Mouse (Mus musculus): Measurements from ENCODE around the gene Htatip2.

The Htatip2 gene

DNA sequence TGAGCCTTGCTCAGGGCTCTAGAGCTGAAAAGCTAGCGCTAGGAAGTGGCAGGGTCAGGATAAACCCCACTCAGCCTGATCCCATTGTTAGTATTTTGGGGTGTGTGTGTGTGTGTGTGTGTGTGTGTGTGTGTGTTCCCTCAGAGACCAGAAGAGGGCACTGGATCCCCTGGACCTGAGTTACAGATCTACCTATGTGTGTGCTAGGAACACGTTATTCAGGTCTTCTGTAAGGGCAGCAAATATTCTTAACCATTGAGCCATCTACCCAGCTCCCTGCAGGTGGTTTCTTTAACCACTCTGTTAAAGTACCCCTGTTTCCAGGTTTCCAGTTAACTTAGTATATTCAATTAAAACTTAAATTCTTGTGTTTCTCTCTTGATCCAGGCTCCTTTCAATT, 15.5 kb downstream of the Htatip2 start:
- Histone ChIP-seq H3K36me3 (ENCODE audit: control insufficient read depth, insufficient read depth, low read length, poor library complexity, severe bottlenecking) (peaks cover 8% of the 10 kb centered on the region), H3K27me3 (ENCODE audit: control insufficient read depth, insufficient read depth, low read length, poor library complexity, severe bottlenecking) (no peaks in the 10 kb centered on the region)
- DNase-seq (ENCODE audit: low read depth, low spot score): no peak

DNA sequence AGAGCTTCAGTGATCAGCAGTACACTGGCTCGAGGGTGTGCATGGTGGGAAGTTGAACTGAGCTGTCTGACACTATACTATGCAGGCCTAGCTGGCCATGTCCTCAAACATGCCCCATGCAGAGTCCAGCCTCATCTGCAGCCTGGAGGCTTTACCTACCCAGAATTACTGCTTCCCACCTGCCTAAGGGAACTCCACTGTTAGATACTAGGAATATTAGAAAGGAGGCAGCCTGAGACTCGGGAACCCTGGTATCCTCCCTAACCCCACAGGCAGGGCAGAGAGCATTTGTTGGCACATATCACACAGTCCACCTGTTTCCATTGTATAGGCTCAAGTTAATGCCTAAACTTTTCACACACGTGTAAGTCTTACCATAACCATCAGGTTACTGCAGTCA, 18.7 kb downstream of the Htatip2 start:
- no peak for DNase-seq (ENCODE audit: low read depth, low spot score)
- H3K27me3 ChIP-seq (ENCODE audit: control insufficient read depth, insufficient read depth, low read length, poor library complexity, severe bottlenecking): no peaks in the 10 kb centered on the region

DNA sequence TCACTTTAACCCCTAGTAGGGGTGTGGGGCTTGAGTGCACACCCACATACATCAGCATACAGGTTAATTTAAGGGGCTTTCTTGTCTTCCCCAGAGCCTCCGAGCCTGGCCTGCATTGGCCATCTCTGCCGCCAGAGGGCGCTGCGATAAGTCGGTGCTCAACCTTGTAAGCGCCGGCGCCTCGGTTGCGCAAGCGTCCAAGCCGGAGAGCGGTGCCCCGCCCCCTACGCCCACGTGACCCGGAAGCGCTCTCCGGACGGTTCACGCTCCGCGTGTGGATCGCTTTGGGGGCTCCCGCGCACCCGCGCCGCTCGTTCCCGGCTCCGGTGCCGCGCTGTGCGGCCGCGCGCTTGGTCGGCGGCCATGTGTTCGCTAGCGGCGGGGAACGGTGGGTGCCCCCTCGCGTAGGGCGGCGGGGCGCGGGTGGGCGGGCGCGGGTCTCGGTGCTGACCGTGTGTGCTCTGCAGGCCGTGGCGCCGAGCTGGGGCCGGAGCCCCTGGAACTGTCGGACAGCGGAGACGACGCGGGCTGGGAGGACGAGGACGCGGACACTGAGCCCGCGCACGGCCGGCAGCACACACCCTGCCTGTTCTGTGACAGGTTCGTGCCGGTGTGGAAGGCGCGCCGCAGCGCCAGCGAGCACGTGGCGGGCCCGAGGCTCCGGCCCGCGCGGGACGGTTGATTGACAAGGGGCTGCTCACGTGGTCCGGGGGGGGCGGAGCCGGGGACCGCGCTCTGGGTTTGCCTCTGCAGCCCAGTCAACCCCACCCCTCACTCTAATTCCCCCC, 19.4 kb downstream of the Htatip2 start, which contains the start of gene Prmt3:
TSS of gene Prmt3 (plus strand) at position 233 of the 788 bp plus-strand sequence.
- peaks cover 2% of the 10 kb centered on the region for H3K36me3 ChIP-seq (ENCODE audit: control insufficient read depth, insufficient read depth, low read length, poor library complexity, severe bottlenecking)
- H3K27me3 ChIP-seq (ENCODE audit: control insufficient read depth, insufficient read depth, low read length, poor library complexity, severe bottlenecking): no peaks in the 10 kb centered on the region
- peak; percentile 99 for DNase-seq (ENCODE audit: low read depth, low spot score)

More for the DNA sequence above, 18.7 kb downstream of the Htatip2 start:
- H3K36me3 ChIP-seq (ENCODE audit: control insufficient read depth, insufficient read depth, low read length, poor library complexity, severe bottlenecking): peaks cover 2% of the 10 kb centered on the region

DNA sequence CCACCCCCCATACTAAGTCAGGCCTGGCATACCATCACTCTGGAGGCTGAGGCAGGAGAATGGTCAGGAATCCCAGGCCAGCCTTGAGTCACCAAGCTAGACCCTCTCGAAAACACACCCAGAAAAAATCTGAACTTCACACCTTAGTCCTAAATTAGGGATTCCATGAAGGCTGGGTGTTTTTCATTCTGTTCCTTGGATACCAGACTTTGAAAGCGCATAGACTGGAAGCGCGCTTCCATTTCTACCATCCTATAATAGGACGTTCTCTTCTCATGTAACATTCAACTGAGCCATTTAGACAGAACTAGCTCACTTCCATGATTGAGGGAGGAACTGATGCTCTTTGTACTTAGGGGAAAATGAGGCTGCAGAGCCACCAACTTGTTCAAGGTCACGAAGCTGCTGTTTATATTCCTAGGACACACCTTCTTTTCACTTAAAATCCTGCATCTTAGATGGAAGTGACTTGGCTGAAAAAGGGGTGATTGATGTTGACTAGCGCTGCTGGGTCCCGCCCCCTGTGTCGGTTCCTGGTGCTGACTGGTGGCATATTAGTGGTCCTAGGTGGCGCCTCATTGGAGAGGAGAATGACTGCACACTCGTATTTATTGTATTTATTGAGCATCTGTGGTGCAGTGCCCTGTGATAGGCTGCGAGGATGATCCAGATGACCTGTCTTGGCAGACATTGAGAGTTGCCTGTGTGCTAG, 20.1 kb downstream of the Htatip2 start:
- DNase-seq (ENCODE audit: low read depth, low spot score): peak; percentile 27
- no peaks in the 10 kb centered on the region; the same call in none of the 2 replicates for H3K36me3 ChIP-seq (ENCODE audit: control insufficient read depth, insufficient read depth, low read length, poor library complexity, severe bottlenecking)
- H3K27me3 ChIP-seq (ENCODE audit: control insufficient read depth, insufficient read depth, low read length, poor library complexity, severe bottlenecking): no peaks in the 10 kb centered on the region

DNA sequence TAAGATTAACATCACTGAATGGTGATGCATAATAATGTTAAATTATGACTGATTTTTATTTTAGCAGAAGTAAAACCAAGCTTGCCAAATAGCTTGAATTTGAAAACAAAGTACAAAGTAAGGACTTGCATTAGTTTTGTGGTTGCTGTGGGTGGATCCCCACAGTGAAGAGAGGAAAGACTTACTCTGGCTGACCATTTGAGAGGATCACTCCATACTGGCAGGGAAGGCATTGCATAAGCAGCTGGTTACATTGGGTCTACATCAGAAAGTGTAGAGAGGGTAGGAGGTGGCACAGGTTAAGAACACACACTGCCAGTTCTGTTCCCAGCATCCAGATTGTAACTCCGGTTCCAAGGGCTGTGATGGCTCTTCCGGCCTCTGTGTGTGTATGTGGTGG, 24.1 kb downstream of the Htatip2 start:
- no peak for DNase-seq (ENCODE audit: low read depth, low spot score)
- Histone ChIP-seq H3K27me3 (ENCODE audit: control insufficient read depth, insufficient read depth, low read length, poor library complexity, severe bottlenecking) (no peaks in the 10 kb centered on the region), H3K36me3 (ENCODE audit: control insufficient read depth, insufficient read depth, low read length, poor library complexity, severe bottlenecking) (peaks cover 2% of the 10 kb centered on the region)

DNA sequence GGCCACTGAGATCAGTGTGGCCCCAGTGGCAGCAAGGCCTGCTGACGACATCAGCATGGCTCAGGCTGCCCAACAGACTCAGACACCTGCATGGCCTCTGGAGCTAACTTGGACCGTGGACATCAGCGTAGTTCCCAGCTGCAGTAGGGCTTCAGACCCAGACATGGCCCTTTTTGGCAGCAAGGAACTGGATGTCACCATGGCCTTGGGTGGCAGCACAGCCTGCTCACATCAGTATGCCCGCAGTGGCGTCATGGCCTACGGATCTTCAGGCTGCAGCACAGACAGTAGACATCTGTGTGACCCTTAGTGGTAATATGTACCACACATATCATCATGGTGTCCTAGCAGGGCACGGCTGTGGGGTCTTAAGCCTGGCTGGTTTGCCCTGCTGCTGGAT, 26.2 kb downstream of the Htatip2 start:
- no peaks in the 10 kb centered on the region for H3K27me3 ChIP-seq (ENCODE audit: control insufficient read depth, insufficient read depth, low read length, poor library complexity, severe bottlenecking)
- DNase-seq (ENCODE audit: low read depth, low spot score): no peak

DNA sequence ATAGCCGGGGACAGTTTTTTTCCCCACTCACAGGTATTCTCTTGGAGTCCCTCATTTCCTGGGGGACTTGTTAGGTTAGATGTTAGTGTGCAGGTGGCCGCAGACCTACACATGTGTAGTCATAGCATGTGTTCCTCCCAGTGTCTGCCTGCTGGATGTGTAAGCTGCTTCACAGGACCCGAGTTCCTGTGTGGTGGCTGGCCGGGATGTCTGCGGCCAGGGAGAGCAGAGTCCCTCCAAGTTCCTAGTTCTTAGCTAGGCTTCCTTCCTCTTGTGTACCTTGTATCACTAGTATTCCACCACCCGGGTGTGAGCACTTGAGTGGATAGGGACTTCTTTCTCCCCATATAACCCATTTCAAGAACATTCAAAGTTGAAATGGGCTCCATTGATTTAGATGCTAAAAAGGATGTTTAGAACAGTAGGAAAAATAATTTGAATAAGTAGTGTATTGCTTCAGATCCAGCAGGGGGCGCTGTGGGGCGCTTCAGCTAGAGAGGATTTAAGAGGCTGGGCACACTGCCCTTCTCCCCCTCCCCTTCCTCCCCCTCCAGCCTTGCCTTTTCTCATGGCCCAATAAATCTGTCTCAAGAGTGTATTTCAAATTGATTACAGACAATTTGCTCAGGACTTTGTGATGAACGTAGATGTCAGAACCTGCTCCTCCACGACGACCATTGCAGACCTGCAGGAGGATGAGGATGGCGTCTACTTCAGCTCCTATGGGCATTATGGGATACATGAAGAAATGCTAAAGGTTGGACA, 27.9 kb downstream of the Htatip2 start:
- H3K27me3 ChIP-seq (ENCODE audit: control insufficient read depth, insufficient read depth, low read length, poor library complexity, severe bottlenecking): no peaks in the 10 kb centered on the region
- peaks cover 14% of the 10 kb centered on the region for H3K36me3 ChIP-seq (ENCODE audit: control insufficient read depth, insufficient read depth, low read length, poor library complexity, severe bottlenecking)
- peak; percentile 72 for DNase-seq (ENCODE audit: low read depth, low spot score)

More for the DNA sequence above, 26.2 kb downstream of the Htatip2 start:
- peaks cover 8% of the 10 kb centered on the region for H3K36me3 ChIP-seq (ENCODE audit: control insufficient read depth, insufficient read depth, low read length, poor library complexity, severe bottlenecking)

DNA sequence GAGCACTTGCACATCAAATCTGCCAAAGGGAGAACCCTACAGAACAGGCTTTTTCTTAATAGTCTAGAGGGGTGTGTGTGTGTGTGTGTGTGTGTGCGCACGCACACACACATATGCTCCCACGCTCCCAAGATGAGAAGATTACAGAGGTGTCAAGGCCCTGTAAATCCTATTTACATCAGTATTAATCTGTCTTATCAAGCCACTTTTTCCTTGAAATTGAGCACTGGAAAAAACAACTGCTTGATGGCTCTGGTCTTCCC, 28.4 kb downstream of the Htatip2 start:
- Histone ChIP-seq H3K36me3 (ENCODE audit: control insufficient read depth, insufficient read depth, low read length, poor library complexity, severe bottlenecking) (peaks cover 16% of the 10 kb centered on the region), H3K27me3 (ENCODE audit: control insufficient read depth, insufficient read depth, low read length, poor library complexity, severe bottlenecking) (no peaks in the 10 kb centered on the region)
- no peak for DNase-seq (ENCODE audit: low read depth, low spot score)

DNA sequence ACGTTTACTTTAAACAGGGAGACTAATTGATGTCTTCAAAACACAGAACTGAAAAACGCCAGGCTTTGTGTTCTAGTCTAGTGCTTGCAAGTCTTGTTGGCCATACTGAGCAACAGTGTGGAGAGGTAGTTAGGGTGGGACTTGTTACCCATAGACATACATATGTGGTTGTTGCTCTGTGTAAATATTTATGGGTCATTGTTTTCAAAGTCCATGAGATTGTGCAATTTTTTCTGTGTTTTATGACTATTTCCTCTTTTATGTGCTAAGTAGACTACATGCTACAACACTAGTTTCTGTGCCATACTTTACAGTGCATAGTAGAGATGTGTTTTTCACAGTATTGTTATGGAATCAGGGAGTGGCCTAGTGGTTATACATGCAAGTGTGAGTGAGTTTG, 35.4 kb downstream of the Htatip2 start:
- peaks cover 20% of the 10 kb centered on the region for H3K36me3 ChIP-seq (ENCODE audit: control insufficient read depth, insufficient read depth, low read length, poor library complexity, severe bottlenecking)
- H3K27me3 ChIP-seq (ENCODE audit: control insufficient read depth, insufficient read depth, low read length, poor library complexity, severe bottlenecking): no peaks in the 10 kb centered on the region
- DNase-seq (ENCODE audit: low read depth, low spot score): no peak

DNA sequence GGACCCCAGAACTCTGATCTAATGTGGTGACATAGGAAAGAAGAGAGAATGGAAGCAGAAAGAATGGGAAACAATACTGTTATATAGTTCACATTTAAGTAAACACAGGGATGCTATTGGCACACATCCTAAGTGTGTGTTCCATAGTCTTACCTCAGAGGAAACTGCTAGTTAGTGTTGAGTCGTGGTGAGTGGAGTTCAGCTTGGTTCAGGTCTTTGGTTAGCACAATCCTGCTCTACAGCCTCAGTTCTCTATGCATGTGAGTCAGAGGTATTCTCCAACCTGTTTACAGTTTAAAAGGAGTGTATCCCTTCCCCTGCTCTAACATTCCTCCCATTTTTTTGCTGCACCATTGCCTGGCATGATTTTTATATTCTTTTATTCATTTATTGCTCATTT, 38.3 kb downstream of the Htatip2 start:
- DNase-seq (ENCODE audit: low read depth, low spot score): no peak
- H3K27me3 ChIP-seq (ENCODE audit: control insufficient read depth, insufficient read depth, low read length, poor library complexity, severe bottlenecking): no peaks in the 10 kb centered on the region
- H3K36me3 ChIP-seq (ENCODE audit: control insufficient read depth, insufficient read depth, low read length, poor library complexity, severe bottlenecking): peaks cover 18% of the 10 kb centered on the region; the same call in 1 of the 2 replicates

DNA sequence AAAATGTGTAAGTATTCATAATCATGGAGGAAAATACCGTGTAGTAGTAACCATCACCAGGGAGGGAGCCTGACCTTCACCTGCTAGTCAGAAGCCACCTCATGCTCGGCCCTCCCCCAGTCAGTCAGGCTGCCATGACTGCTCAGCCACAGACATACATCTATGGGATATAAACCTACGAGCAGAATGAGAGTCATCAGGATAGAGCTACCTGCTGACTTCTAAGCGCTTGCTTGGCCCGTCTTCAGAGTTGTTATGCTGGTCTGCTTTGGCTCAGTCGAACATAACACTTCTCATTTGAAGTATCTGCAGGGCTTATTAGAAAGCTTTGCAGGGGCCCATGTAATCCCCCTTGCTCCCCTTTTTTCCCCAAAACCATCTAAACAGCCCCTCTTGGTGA, 44.6 kb downstream of the Htatip2 start:
- Histone ChIP-seq H3K27me3 (ENCODE audit: control insufficient read depth, insufficient read depth, low read length, poor library complexity, severe bottlenecking) (no peaks in the 10 kb centered on the region), H3K36me3 (ENCODE audit: control insufficient read depth, insufficient read depth, low read length, poor library complexity, severe bottlenecking) (peaks cover 14% of the 10 kb centered on the region; the same call in 1 of the 2 replicates)
- DNase-seq (ENCODE audit: low read depth, low spot score): no peak

DNA sequence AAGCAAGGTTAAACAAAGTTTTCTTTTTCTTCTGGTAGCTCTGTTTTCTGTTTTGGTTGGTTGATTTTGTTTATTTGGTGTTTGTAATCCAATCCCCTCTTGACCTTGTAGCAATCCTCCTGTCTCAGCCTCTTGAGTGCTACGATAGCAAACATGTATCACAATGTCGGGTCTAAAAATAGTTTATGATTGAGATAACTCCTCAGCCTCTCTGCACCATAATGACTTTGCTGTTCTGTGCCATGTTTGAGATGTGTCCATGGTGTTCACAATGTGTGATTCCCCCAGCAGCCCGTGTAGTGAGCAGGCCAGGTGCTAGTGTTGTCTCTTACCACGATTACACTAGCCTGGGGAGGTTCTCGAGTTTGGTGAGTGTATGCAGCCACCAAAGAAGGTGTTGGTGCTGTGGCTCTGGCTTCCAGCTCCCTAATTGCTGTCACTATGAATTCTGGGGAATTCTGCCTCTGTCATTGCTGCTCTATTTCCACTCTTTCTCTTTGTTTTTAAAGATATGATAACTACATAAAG, 45.8 kb downstream of the Htatip2 start:
- peaks cover 15% of the 10 kb centered on the region; the same call in 1 of the 2 replicates for H3K36me3 ChIP-seq (ENCODE audit: control insufficient read depth, insufficient read depth, low read length, poor library complexity, severe bottlenecking)
- H3K27me3 ChIP-seq (ENCODE audit: control insufficient read depth, insufficient read depth, low read length, poor library complexity, severe bottlenecking): no peaks in the 10 kb centered on the region
- DNase-seq (ENCODE audit: low read depth, low spot score): no peak

DNA sequence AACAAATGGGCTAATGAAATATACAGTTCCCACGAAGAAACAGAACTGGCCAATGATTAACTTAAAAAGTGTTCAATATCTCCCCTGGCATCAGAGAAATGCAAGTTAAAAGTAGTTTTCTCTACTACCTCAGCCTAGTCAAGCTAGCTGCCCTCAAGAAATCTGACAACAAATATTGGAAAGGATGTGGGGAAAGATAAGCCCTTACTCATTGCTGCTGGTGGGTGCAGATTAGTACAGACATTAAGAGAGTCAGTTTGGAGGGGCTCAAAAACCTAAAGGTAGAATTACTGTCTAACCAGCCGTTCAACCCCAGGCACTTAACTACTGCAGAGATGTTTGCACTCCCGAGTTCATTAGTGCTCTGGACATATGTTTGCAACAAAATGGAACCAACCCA, 46.7 kb downstream of the Htatip2 start:
- H3K36me3 ChIP-seq (ENCODE audit: control insufficient read depth, insufficient read depth, low read length, poor library complexity, severe bottlenecking): peaks cover 11% of the 10 kb centered on the region; the same call in 1 of the 2 replicates
- no peaks in the 10 kb centered on the region for H3K27me3 ChIP-seq (ENCODE audit: control insufficient read depth, insufficient read depth, low read length, poor library complexity, severe bottlenecking)
- no peak for DNase-seq (ENCODE audit: low read depth, low spot score)

DNA sequence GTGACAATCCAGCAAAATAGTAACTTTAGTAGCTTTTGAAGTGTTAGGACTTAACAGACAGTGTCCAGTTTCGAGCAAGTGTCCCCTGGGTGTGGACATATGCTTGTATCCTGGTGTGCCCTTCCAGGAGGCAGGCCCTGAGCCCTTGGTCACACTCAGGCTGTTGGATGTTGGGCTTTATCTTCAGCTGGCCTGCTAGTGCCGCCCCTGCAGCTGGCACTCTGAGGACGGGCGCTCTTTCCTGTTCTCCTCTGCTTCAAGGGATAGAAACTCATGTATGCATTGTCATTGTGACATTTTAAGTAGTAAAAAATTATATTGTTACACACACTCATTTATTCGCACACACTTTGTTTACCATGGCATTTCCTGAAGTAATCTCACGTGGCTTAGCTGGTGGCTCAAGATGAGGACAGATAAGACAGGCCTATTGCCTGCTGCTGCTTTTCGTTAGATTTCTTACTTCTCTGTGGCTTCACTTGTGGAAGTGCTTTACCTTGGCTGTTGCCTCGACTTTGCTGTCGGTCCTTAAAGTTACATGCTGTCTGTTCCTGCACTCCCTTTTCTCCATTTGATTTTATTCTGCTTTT, 48.3 kb downstream of the Htatip2 start:
- Histone ChIP-seq H3K27me3 (ENCODE audit: control insufficient read depth, insufficient read depth, low read length, poor library complexity, severe bottlenecking) (no peaks in the 10 kb centered on the region), H3K36me3 (ENCODE audit: control insufficient read depth, insufficient read depth, low read length, poor library complexity, severe bottlenecking) (peaks cover 7% of the 10 kb centered on the region; the same call in 1 of the 2 replicates)
- DNase-seq (ENCODE audit: low read depth, low spot score): no peak
